Mouse (Mus musculus) limb, embryonic 11.5 days (tissue): ENCODE results near the gene Otogl. TPM values are rescaled to one million over a fixed set of nuclear protein-coding genes. Genes with fewer than 3 reads are reported as not detected.

Source experiments
- ATAC-seq: fragments of 200-750 bp; cut with Nextera tagmentation; 2 replicates; pipeline ENCODE4 v1.8.0; 2017; ENCODE audit warnings: low read depth; ENCODE audit not compliant: insufficient number of reproducible peaks, low FRiP score, low TSS enrichment
- DNase-seq: peaks from one replicate; pipeline ENCODE4 v3.0.0-alpha.2; 2015; ENCODE audit warnings: low spot score
- H3K27ac ChIP-seq: fragments of 300-500 bp; sonication (generic); replicated peaks from 2 replicates; pipeline ENCODE4 v1.5.1; 2014; ENCODE audit warnings: low read depth, mild to moderate bottlenecking, low read length
- H3K27me3 ChIP-seq: fragments of 300-500 bp; sonication (generic); 2 replicates; pipeline ENCODE4 v1.6.1; 2014; ENCODE audit warnings: mild to moderate bottlenecking, low read length, mixed read lengths; ENCODE audit not compliant: control insufficient read depth, insufficient read depth
- H3K36me3 ChIP-seq: fragments of 300-500 bp; sonication (generic); 2 replicates; pipeline ENCODE4 v1.6.1; 2014; ENCODE audit warnings: mild to moderate bottlenecking, low read length, moderate library complexity, mixed read lengths; ENCODE audit not compliant: control insufficient read depth, insufficient read depth
- H3K4me1 ChIP-seq: fragments of 300-500 bp; sonication (generic); 2 replicates; pipeline ENCODE4 v1.6.1; 2014; ENCODE audit warnings: low read length, mixed read lengths; ENCODE audit not compliant: control insufficient read depth, insufficient read depth
- H3K4me2 ChIP-seq: fragments of 300-500 bp; sonication (generic); 2 replicates; pipeline ENCODE4 v1.6.1; 2014; ENCODE audit warnings: low read depth, mild to moderate bottlenecking, moderate library complexity; ENCODE audit not compliant: severe bottlenecking
- H3K4me3 ChIP-seq: fragments of 300-500 bp; sonication (generic); 2 replicates; pipeline ENCODE4 v1.5.1; 2014; ENCODE audit warnings: low read depth, low read length
- H3K9ac ChIP-seq: fragments of 300-500 bp; sonication (generic); 2 replicates; pipeline ENCODE4 v1.6.1; 2014; ENCODE audit warnings: mild to moderate bottlenecking, low read length
- H3K9me3 ChIP-seq: fragments of 300-500 bp; sonication (generic); 2 replicates; pipeline ENCODE4 v1.6.1; 2016; ENCODE audit warnings: low read length; ENCODE audit not compliant: control insufficient read depth
- WGBS: fragments of 180-500 bp; shearing (Covaris S2); extraction: QIAGEN DNeasy Blood & Tissue Kit; methylation state at CpG from one replicate; pipeline ENCODE4 v1.1.7; 2014; 5-methylcytosine and 5-hydroxymethylcytosine counted together
- polyA plus RNA-seq: library from polyadenylated mRNA; unstranded; fragments of >200 nt; fragmentation: Nextera tagmentation; extraction: Ambion mirVana; gene quantifications from 2 replicates; pipeline ENCODE4 v1.2.1, GENCODE M21; 2014

Gene Otogl
- polyA plus RNA-seq, 1 experiment from 2014 or later, result 0.03 TPM

GRCm38 (mm10) chr10:107941188-107941900 lies 29.4 kb upstream of the Otogl start:
- ATAC-seq (no peak), DNase-seq (no peak)
- 91% methylated on average over 4 of the region's 4 CpGs for WGBS
- no peak overlapping the region for H3K9ac ChIP-seq
- no peaks in the 10 kb centered on the region for H3K9me3 ChIP-seq
- no peak overlapping the region for H3K27ac ChIP-seq
- H3K4me2 ChIP-seq, result no peak overlapping the region
- no peak overlapping the region for H3K4me3 ChIP-seq
- no peaks in the 10 kb centered on the region for H3K27me3 ChIP-seq
- no peaks in the 10 kb centered on the region for H3K4me1 ChIP-seq
- no peaks in the 10 kb centered on the region for H3K36me3 ChIP-seq

DNA sequence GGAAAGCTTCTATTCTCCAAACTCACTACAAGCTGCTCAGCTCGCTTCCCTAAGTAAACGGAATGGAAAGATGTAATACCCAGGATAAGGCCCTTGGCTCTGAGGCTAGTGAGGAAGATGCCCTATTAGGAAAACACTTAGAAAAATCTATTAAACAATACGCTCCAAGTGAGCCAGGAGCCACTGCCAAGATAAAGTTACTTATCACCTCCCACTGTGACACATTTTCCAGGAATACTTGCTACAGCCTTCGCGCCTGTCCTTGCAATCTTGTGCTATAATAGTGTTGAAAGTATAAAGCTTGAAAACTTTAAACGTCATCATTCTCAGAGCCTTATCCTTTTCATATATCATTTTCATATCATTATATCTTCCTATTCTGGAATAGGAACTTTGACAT lies 28.4 kb upstream of the Otogl start:
- no peaks in the 10 kb centered on the region for H3K4me1 ChIP-seq
- no peak overlapping the region for H3K27ac ChIP-seq
- no peak for ATAC-seq
- no peak overlapping the region for H3K4me2 ChIP-seq
- DNase-seq, result no peak
- H3K9ac ChIP-seq, result no peak overlapping the region
- H3K27me3 ChIP-seq, result no peaks in the 10 kb centered on the region
- no peak overlapping the region for H3K4me3 ChIP-seq
- H3K36me3 ChIP-seq, result no peaks in the 10 kb centered on the region
- no peaks in the 10 kb centered on the region for H3K9me3 ChIP-seq
- 88% methylated on average over 6 of the region's 6 CpGs for WGBS

DNA sequence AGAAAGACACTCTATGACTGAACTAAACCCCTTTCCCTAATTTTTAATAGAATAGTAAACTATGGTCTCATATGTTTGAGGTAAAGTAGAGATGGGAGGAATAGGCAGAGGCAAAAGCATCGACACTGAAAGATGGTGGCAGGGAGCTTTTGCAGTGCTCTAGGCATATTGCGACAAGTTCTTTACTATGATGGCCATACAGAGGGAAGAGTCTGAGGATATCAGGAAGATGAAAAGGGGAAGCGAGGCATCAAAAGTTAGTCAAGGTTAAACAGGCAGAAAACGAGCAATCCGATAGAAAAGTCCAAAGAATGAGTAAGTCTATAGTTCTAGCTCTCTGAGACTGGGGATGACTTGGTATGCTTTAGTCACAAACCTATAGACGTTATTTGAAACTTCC lies 27.9 kb upstream of the Otogl start:
- no peak overlapping the region for H3K4me2 ChIP-seq
- no peaks in the 10 kb centered on the region for H3K36me3 ChIP-seq
- WGBS, result 91% methylated on average over 6 of the region's 6 CpGs
- H3K27me3 ChIP-seq, result no peaks in the 10 kb centered on the region
- H3K9ac ChIP-seq, result no peak overlapping the region
- DNase-seq (no peak), ATAC-seq (no peak)
- H3K4me1 ChIP-seq, result no peaks in the 10 kb centered on the region
- no peak overlapping the region for H3K27ac ChIP-seq
- H3K4me3 ChIP-seq, result no peak overlapping the region
- no peaks in the 10 kb centered on the region for H3K9me3 ChIP-seq

- no peak for ATAC-seq
Observed at GRCm38 (mm10) chr10:107934055-107934454, 22.1 kb upstream of the Otogl start.

DNA sequence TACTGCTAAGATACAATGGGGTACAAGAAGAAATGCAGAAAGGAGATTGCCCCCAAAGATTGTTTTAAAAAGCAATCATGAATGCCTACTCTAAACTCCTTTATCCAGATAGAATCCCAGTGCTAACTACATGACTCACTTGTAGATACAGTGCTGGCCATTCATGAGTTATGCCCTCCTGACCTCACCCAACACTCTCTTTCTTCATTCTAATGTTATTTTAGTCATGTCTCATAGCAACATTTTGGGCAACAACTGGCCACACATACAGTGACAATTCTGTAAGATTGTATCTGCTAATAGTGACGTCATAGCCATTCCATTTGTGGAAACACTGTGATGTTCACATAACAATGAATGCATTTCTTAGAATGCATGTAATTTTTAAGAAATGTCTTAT lies 21.6 kb upstream of the Otogl start:
- no peak overlapping the region for H3K4me3 ChIP-seq
- 85% methylated on average over 1 of the region's 1 CpGs for WGBS
- no peaks in the 10 kb centered on the region for H3K4me1 ChIP-seq
- no peak overlapping the region for H3K9ac ChIP-seq
- no peak overlapping the region for H3K4me2 ChIP-seq
- no peaks in the 10 kb centered on the region for H3K36me3 ChIP-seq
- no peak overlapping the region for H3K27ac ChIP-seq
- DNase-seq (no peak), ATAC-seq (no peak)
- no peaks in the 10 kb centered on the region for H3K9me3 ChIP-seq
- no peaks in the 10 kb centered on the region for H3K27me3 ChIP-seq

More at GRCm38 (mm10) chr10:107934055-107934454, 22.1 kb upstream of the Otogl start:
- H3K9ac ChIP-seq, result no peak overlapping the region
- no peaks in the 10 kb centered on the region for H3K27me3 ChIP-seq
- no peaks in the 10 kb centered on the region for H3K36me3 ChIP-seq
- WGBS, result 80% methylated on average over 3 of the region's 3 CpGs
- no peak overlapping the region for H3K4me2 ChIP-seq
- no peak overlapping the region for H3K27ac ChIP-seq
- H3K4me1 ChIP-seq, result no peaks in the 10 kb centered on the region
- no peak overlapping the region for H3K4me3 ChIP-seq
- H3K9me3 ChIP-seq, result no peaks in the 10 kb centered on the region
- DNase-seq, result no peak

GRCm38 (mm10) chr10:107931833-107932828 lies 20.2 kb upstream of the Otogl start:
- Histone ChIP-seq H3K4me1 (no peaks in the 10 kb centered on the region), H3K4me2 (no peak overlapping the region), H3K4me3 (no peak overlapping the region), H3K27ac (no peak overlapping the region), H3K27me3 (no peaks in the 10 kb centered on the region), H3K9me3 (no peaks in the 10 kb centered on the region), H3K9ac (no peak overlapping the region), H3K36me3 (no peaks in the 10 kb centered on the region)
- DNase-seq (no peak), ATAC-seq (no peak)
- WGBS, result 38% methylated on average over 10 of the region's 10 CpGs

DNA sequence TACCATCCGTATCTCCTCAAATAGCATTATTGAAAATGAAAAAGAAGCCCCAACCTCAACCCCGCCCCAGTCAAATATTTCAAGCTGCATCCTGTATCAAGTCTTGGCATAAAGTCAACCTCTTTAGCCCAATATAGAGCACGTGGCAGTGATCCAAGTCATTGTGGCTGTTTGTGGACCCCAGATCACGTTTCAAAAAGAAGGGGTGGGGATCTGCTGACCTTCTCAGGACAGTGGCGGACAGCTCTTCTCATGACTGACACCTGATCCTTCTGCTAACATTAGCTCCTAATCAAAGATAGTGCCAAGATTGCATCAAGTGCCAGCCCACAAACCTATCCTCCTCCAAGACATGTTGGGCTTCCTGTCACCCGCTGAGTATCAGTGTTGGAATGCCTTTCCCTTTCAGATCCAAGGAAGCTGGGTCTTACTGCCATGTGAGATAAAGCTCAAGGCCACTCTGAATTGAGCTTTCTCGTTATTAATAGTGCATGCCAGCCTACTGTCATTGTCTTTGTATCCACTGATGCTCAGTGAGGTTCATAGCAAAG lies 18.6 kb upstream of the Otogl start:
- no peak overlapping the region for H3K27ac ChIP-seq
- ATAC-seq, result no peak
- no peak for DNase-seq

DNA sequence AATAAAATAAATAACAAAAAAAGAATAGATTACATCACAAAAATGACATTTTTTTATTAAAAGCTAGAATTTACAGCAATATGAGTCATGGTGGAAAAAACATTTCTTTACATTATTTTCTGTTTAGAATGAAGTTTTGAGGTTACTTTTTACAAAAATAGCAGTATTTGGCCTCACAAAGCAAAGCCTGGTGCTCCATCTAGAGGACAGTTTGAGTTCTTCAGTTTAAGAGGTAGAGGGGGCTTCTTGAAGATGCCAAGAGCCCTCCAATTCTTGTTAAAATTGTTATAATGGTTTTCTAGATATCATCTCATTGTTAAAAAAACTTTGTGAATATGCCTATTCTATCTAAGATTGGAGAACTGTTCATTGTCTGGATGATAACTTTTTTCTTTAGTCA lies 13.4 kb upstream of the Otogl start:
- ATAC-seq (no peak), DNase-seq (no peak)
- Histone ChIP-seq H3K4me3 (no peak overlapping the region), H3K27ac (no peak overlapping the region), H3K36me3 (no peaks in the 10 kb centered on the region), H3K9me3 (no peaks in the 10 kb centered on the region), H3K4me2 (no peak overlapping the region), H3K27me3 (no peaks in the 10 kb centered on the region), H3K9ac (no peak overlapping the region), H3K4me1 (no peaks in the 10 kb centered on the region)

More for the DNA sequence above, 18.6 kb upstream of the Otogl start:
- Histone ChIP-seq H3K27me3 (no peaks in the 10 kb centered on the region), H3K36me3 (no peaks in the 10 kb centered on the region), H3K9ac (no peak overlapping the region), H3K4me2 (no peak overlapping the region), H3K4me1 (no peaks in the 10 kb centered on the region), H3K4me3 (no peak overlapping the region), H3K9me3 (no peaks in the 10 kb centered on the region)
- WGBS, result 64% methylated on average over 7 of the region's 7 CpGs
